Mouse (Mus musculus) c-Kit-positive CD71-positive TER-119-negative erythroid progenitor cells, embryonic 14.5 days (primary cell): ENCODE measurements around the gene Sele.
"Not testable (repeated sequence)": the region's sequence is repeated elsewhere in the genome, so short reads cannot be mapped to it uniquely, and the experiment has no call there.

Experiments used
- DNase-seq: peaks from one replicate; pipeline ENCODE4 v3.0.0-alpha.2; 2013; ENCODE audit warnings: low read depth

The Sele gene

DNA sequence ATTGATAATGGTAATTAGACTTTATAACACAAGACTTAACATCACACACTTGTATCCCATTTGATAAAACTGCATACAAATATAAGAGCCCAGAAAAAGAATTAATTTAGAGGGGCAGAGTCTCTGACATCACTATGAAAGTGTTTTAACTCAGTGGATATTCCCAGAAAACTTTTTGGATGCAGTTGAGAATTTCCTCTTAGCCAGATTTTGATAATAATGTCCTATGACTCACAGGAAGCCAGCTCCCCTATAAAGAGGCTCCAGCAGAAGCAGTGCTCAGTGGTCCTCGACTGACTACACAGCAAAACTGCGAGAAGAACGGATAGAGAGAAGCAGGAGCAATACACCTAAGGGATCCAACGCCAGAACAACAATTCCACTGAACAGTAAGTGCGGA is at the start of gene Sele:
Gene Sele, plus strand, starts transcription at position 301 of the 400 bp plus-strand sequence.
- DNase-seq = no peak

DNA sequence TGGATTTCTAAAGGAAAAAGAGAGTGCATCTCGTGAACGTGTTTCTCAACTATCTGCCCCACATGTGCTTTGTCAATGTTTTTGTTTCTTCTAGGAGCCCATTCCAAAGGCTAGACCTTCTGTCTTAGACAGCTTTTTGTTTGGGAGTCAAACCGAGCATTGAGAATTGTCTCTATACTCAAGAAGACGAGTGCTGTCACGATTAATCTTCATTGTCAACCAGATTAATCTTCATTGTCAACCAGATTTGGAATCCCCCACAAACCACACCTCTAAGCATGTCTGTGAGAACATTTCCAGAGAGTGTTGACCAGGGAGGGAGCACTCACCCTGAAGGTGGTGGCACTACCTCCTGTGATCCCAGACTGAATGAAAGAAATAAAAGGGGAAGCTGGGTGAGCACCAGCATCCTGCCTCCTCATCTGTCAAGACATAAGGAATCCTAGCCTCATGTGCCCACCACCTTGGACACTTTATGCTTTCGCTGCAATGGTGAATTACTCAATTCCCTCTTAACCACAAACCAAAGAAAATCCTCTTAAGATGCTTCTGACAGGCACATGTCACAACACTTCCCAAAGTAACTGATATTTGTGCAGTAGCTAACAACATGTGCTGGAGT is 46.1 kb upstream of the Sele start:
- no peak for DNase-seq

DNA sequence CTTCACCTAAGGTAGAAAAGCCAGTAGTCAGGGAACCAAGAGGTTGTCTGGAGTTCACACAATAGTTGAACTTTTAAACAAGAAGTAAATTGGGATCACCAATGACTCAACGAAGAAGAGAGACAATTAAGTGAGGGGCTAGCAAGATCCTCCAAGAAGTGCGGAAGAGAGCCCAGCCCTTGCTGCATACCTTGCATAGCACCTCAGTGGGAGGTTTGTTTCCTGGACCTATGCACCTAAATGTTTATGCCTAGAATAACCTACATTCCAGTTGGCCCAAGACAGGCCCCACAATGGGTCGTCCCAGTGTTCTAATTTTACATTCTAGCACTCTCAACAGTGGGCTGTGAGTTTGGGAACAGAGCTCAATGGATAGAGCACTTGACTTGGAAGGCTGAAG is 43.7 kb upstream of the Sele start:
- no peak for DNase-seq

DNA sequence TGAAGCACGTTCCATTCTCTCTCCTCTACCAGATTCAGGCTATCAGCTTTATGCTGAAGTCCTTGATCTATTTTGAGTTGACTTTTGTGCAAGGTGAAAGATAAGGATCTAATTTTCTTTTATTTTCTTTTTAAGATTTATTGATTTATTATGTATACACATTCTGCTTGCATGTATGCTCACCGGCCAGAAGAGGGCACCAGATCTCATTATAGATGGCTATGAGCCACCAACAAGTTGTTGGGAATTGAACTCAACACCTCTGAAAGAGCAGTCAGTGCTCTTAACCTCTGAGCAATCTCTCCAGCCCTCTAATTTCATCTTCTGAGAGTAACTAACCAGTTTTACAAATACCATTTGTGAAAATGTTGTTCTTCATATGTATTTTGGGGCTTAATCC is 38.8 kb upstream of the Sele start:
- DNase-seq = no peak

DNA sequence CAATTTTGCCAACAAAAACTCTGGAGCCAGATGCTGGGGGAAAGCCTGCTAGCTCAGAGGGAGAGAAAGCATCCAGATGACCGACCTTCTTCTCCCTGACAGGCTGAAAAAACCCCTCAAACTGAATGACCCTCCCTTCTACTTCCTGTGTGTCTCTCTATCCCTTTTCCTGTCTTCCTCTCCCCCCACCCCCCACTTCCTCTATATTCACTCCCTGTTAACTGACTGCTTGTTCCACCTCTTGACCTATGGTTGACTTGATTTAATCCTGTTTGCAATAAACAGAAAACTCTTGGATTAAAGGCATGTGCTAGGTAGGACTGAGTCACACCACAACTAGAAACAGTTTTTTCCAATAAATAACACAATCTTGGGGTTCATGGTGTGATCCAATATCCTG is 33.4 kb upstream of the Sele start:
- DNase-seq = no peak

DNA sequence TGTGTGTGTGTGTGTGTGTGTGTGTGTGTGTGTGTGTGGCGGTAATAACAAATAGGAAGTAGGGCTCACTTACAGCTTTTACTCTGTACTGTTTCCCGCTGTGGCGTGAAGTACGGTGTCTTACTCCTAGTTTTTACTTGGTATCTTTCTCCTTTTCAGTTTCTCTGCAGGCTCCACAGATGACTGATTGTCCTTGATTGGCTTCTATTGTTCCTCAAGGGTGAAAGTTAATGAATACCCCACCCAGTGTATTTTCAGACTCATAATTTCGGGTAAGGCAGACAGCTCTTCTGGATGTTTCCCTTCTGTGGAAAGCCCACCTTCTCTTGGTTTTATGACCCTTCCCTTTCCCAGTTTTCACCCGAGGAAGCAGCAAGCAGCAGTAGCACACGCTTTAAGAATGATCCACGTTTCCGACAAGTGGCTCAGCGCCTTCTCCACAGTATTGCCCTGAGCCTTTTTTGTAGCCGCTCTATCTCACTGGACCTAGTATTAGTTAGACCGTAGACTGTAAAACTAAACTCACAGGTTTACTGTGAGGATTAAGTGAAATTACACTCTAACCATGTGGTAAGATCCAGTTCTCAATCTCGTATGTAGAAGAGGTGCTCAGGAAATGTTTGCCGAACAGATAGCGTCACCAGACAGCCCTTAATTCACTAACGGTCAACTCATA is 29.7 kb upstream of the Sele start:
- DNase-seq = no peak

DNA sequence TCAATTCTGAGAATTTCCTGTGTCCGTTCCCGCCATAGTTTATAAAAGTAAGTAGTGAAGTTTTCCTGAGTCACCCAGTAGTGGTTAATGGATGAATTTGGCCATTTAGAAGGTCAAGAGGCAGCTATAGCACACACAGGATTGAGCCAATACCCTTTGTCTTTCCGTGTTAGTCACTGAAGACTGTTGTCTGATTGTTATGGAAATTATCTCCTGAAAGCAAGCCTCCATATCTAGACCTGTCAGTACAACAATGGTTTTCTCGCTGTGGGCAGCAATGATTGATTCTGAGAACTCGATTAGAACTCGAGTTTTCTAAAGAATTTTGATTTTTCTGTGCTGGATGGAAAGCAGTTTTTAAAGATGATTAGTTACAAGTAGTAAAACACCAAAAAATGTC is 28.2 kb upstream of the Sele start:
- DNase-seq = no peak

DNA sequence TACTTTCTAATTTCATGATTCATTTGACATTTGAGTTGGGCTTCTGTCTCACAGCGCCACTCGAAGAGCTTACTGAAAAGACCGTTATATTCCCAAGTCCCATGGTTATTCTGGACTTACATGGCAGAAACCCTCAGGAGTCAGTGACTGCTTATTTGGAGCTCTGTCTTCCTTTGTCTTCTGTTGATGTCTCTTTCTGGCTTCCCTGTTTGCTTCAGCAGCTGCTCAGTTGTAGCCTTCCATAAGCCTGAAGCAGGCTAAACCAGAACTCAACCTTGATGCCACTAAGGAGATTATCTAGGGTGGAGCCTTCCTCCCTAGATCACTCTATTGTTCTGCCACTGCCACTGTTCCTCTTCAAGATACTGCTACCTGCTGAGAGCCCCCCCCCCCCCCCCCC is 27.3 kb upstream of the Sele start:
- DNase-seq = not testable (repeated sequence)

DNA sequence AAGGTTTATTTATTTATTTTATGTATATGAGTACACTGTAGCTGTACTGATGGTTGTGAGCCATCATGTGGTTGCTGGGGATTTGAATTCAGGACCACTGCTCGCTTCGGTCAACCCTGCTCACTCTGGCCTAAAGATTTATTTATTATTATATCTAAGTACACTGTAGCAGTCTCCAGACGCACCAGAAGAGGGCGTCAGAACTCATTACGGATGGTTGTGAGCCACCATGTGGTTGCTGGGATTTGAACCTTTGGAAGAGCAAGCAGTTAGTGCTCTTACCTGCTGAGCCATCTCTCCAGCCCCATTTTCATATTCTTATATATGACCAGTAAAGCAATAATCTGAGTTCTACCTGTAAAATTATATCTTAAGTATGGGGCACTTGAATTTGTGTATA is 25.9 kb upstream of the Sele start:
- not testable (repeated sequence) for DNase-seq

DNA sequence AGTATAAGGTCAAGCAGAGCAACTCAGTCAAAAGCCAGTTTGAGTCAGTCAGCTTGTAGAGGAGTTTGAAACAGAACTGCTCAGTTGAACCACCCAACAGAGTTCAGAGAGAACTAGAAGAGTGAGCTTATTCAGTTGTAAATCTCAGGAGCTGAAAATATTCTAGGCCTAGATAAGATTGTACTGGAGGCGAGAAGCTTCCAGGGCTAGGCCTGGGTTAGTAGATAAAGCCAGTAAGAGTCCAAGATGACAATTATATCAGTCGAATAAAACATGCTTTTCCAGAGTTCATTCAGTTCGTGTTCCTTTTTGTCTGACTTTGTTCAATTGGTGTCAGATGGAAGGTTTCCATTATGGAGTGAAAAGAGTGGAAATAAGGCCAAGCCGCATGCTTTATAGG is 22.3 kb upstream of the Sele start:
- DNase-seq = no peak

DNA sequence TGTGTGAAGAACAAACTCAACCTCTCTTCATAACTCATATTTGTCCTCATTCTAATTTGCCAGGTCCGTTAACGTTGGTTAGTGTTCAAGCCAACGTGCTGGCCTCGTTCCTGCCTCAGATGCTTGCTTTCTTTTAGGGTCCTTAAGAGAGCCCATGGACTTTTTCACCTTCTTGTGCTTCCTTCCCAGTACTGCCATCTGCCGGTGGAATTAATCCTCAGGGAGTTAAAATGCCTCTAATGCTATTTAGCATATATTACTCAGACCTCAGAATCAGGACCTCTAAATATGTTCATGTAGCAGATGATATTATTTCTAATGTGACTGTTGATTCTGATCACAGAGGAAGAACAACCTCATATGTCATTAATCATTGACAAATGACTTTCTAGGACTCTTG is 20.6 kb upstream of the Sele start:
- DNase-seq = peak; percentile 11

DNA sequence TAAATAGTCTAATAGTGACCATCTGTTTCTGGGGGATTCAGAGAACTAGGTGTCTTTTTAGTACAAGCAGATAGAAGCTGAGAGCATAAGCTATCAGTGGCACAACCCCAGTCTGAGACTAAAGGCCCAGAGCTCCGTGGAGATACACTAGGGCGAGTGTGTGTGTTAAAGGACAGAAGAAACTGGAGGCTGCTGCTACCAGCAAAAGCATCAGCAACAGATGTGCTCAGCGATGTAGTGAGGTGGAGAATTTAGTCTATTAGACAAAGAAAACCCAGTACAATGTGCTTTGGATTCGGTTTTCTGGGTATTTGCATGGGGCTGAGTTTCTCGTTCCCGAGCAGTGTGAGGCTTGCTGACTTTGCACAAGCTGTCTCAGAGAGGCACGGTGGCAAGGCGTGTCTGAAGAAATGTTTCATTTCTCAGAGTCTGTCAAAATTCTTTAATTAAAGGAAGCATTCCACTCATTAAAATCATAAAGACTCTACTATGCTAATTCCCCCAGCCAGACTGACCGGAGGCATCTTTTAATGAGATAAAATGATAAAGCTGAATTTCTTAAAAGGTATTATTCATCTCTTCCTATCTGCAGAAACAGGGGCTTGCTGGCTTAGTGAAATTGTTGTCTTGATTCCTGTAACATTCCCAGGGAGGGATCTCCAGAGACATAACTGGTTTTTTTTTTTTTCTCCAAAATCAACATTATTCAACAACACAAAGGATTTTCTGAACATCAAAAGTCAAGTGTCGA is 7.5 kb upstream of the Sele start:
- DNase-seq = no peak

DNA sequence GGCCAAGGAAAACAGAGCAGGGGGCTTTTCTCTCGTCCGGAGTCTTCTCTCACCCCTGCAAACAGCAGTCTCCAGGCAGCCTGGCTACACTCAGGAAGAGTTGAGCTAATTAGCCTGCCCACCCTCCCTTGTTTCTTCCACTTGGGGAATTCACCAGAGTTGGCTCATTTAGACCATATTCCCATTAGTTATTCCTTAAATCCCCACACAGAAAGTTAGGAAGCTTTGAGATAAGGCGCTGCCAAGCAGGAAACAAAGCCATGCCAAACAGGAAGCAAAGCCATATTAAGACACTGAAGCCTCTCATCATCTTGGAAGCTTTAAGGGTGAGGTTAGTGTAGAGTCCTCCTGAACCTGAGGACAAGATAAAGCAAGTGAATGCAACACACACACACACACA is 4.5 kb upstream of the Sele start:
- no peak for DNase-seq

DNA sequence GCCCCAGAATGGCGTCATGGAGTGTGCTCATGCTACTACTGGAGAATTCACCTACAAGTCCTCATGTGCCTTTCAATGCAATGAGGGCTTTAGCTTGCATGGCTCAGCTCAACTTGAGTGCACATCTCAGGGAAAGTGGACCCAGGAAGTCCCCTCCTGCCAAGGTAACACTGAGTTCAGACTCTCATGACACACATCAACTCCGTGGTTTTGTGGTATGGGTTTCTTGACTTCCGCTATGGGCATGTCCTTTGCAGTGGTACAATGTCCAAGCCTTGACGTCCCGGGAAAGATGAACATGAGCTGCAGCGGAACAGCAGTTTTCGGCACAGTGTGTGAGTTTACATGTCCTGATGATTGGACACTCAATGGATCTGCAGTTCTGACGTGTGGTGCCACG is 5.5 kb downstream of the Sele start:
- no peak for DNase-seq

DNA sequence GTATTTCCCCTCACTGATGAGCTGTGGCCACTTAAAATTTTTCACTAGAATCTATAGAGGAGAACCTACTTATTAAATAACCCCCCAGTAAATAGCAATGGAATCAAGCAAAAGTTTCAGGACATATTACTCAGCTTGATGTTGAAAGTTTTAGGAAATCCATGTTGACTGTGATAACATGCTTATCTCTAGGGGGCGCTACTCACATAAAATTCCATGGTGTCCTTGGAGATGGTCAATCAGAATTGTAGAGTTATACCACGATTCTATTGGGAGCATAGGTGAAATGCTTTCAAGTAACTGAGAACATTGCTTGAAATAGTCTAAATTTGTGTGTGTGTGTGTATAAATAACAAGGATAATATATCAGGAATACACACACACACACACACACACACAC is 6.8 kb downstream of the Sele start:
- no peak for DNase-seq

DNA sequence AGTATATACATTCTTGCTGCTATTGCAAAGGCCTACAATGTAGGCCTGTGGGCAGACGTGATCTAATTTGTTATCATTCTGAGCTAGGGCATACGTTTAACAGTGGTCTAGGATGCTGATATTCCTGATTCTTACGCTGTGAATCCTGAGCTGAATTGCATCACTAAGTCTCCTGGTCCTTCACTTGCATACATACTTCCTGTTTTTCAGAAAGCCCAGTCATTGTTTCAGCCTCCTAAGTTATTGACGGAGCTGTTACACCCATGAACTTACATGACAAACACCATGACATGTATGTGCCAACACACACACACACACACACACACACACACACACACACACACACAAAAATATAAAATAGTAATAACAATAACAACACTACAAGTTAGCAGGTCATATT is 12.0 kb downstream of the Sele start:
- DNase-seq = no peak

DNA sequence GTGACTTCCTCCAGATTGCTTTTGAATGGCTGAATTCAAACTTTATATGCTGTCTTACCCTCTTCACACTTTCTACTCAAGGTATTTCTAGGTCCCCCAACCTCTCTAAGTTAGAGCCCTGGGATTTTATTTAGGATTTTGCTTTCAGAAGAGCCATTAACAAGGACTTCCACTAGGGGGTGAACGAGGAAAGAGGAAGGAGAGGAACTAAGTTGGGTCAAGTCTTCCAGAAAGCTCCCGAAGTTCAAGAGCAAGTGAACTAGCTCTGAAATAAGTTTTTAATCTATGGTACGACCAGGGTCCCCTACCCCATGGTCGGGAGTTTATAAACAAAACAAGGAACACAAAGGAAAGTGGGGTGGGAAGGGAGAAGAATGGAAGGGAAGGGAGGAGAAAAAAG is 13.2 kb downstream of the Sele start:
- peak; percentile 10 for DNase-seq

DNA sequence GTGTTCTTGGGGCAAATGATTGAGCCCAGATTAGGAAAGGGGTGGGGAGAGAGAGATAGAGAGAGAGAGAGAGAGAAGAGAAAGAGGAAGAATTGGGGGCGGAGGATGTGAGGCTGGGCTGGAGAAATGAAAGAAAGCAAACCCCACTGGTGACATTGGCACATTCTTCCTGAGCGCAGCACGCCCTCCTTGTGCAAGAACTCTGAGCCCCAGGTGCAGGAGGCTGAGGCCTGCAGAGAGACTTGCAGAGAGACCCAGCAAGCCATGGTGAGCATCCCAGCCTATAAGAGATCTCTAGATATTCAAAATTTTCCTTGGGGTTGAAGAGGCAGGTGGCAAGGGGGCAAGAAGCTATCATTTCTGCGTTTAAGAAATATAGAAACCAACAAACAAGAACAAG is 13.9 kb downstream of the Sele start, which contains the start of gene Sell:
Gene Sell, plus strand, starts transcription at position 58 of the 400 bp plus-strand sequence.
- no peak for DNase-seq

DNA sequence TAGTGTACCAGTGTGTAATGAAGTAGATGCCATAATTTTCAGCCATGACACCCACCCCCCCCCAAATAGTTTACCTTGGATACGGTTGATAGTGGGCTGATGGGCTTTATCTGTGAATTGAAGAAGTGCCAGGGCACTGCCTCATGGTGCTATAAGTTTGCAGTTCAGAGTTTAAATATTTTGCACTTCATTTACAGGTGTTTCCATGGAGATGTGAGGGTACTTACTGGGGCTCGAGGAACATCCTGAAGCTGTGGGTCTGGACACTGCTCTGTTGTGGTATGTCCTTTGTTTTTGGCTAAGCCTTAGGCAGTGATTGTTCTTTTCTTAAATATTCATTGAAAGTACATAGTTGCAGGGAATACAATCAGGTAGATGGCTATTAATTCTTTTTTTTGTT is 14.8 kb downstream of the Sele start:
- DNase-seq = no peak

DNA sequence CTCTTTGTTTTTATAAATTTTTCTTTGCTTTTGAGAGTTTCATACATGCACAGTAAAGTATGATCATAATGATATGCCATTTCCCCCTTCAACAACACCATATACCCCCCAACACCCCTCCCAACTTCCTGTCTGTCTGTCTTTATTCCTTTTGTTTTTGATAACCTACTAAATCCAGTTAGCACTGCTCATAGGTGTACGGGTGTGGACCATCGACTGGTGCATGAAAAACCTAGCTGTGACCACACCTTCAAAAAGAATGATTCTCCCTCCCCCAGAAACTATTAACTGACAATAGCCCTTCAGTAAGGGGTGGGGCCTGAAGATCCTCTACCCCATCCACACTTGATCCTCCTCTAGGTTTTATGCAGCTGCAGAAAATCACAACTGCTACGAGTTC is 15.7 kb downstream of the Sele start:
- no peak for DNase-seq

DNA sequence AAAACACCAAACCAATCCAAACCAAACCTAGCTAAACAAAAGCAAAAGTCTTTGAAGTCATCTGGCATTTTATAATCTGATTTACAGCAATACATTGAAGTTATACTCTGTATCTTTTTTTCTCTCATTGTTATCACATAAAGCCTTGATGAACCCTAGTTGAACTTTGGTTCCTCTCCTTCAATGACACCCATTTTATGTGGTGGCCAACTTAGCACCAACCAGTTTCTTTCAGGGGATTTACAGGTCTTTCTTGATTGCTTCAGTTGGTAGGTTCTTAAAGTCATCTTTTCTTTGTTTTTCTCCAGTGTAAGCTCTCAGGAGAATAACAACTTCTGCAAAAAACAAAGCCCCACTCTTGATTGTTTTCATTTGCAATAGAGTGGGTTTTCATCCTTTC is 21.2 kb downstream of the Sele start:
- no peak for DNase-seq

DNA sequence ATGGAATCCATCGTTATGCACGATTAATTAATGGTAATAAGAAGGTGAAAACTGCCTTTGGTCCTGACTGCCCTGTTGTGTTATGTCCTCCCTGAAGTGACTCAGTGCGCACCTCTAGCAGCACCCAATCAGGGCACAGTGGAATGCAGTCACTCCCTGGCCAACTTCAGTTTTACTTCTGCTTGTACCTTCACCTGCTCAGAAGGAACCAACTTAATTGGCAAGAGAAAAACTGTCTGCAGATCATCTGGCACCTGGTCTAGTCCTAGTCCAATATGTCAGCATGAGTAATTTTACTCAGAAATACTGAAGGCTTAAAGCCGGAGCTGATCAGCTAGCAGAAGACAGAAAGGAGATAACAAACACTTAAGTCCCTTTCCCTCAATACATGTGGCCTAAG is 22.4 kb downstream of the Sele start:
- no peak for DNase-seq

DNA sequence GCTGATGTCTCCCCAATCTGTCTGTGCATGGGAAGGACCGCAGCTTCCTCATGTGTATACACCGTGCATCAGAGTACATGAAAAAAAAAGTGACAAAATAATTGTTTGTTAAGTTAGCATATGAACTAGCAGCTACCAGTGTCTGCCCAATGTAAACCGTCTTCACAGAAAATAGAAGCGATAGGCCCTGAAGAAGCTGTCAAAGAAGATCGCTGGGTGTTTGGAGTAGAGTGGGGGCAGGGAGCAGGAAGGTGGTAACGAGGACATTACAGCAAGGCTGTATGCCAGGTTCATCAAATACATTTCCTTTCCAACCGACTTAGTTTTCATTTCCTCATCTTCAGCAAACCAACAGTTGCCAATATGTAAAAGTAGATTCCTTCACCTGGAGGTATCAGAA is 23.1 kb downstream of the Sele start:
- DNase-seq = no peak

DNA sequence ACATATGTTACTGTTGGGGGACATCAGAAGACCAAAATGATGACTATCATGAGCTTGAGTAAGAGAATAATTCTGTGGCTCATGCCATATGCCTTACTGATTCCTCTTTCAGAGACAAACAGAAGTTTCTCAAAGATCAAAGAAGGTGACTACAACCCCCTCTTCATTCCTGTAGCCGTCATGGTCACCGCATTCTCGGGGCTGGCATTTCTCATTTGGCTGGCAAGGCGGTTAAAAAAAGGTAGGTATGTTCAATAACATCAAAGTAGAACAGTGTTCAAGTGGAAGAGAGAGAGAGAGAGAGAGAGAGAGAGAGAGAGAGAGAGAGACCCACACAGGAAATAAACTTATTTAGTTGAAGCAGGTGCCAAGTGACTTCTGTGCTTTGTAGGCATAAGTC is 24.0 kb downstream of the Sele start:
- no peak for DNase-seq
